Mouse (Mus musculus): ENCODE measurements around the gene Gm17455. TPM values are rescaled to one million over a fixed set of nuclear protein-coding genes. Genes with fewer than 3 reads are reported as not detected.

Gene Gm17455
- 0.59 and 0.89 TPM in 2 replicates for polyA plus RNA-seq (2016; fragmentation: Nextera tagmentation; extraction: Ambion mirVana)

DNA sequence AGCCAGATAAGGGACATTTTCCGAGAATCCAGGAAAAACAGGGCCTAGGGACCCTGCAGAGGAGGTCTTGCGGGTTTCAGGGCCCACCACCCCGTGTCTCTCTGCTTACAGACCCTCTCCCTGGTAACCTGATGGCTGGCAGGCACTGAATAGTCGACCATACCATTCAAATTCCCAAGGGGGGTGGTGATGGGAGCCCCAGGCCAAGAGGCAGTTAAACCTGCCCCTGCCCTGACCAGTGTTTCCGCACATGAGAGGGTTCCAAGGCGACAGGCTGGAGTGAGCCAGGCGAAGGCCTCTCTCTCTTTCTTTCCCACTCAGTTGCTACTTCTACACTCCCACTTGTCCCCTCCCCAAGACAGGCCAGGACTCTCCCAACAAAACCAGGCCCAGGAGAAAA is at the start of gene Gm17455:
Gene Gm17455, plus strand, starts transcription at position 278 of the 400 bp plus-strand sequence.
- H3K27ac ChIP-seq, result 0 out of 2 replicates have a peak within 1 kb of the TSS, but pooled peaks have one; percentile 38
- no peak for DNase-seq (ENCODE audit: low spot score)
- WGBS, result 48% methylated on average over 7 of the region's 7 CpGs

DNA sequence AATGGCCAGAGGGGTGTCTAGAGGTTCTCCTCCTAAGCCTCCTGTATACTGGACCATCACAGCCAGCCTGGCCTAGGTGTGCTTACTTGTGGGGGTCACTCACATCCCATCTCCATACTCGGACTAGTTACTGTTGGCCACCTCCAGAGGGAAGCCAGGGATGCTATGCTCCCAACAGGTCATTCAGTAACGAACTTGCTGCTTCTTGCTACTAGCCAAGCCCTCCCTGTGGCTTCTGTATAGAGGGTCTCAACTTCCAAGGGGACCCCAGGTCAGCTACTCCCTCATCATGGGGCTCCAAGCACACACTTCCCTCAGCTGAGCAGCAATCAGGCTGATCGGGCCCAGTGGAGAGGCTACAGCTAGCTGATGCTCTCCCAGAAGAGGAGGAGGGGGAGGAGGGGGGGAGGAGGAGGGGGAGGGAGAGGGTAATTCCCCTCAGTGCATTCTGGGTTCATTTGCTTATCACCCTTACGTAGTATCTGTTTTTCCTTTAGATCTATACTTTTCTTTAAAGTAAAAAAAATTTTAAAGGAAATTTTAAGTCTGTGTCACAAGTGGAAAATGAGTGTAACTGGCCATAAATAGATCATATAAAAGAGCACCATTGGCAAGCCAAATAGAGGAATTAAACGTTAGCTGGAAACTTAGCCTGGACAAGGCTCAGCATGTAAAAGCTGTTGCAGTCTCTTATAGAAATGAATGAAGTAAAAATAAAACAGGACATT is 49.3 kb upstream of the Gm17455 start:
- peak overlapping the region; percentile 40 for H3K4me3 ChIP-seq
- no peak overlapping the region for H3K27ac ChIP-seq
- peaks cover 84% of the 10 kb centered on the region for H3K4me1 ChIP-seq
- H3K9me3 ChIP-seq, result no peaks in the 10 kb centered on the region
- H3K27me3 ChIP-seq (ENCODE audit: insufficient read depth, poor library complexity, severe bottlenecking), result peaks cover 13% of the 10 kb centered on the region; the same call in 1 of the 2 replicates
- no peak for DNase-seq (ENCODE audit: low spot score)
- WGBS, result 49% methylated on average over 5 of the region's 5 CpGs
- no peaks in the 10 kb centered on the region for H3K36me3 ChIP-seq

More for the DNA sequence above, at the start of gene Gm17455:
- Histone ChIP-seq H3K4me1 (peaks cover 14% of the 10 kb centered on the region), H3K27me3 (ENCODE audit: insufficient read depth, poor library complexity, severe bottlenecking) (no peaks in the 10 kb centered on the region; the same call in 1 of the 2 replicates), H3K9me3 (no peaks in the 10 kb centered on the region), H3K4me3 (no peak within 1 kb of the TSS), H3K36me3 (no peaks in the 10 kb centered on the region)

DNA sequence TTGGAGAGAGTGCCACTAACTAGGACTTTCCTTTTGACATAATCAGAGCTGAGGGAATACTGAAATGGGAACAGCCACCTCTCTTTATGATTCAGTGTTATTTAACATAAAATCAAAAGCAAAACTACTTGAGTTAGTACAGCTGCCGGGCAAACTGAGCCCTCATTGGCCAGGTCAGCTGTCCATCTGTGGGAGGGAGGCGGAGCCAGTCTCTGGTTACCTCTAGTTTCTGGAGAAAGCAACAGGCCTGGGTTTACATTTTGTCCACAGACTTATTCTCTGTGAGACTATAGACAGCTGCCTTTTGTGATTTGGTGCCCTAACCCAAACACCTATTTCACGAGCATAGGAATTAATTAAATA is 48.7 kb upstream of the Gm17455 start:
- Histone ChIP-seq H3K9me3 (no peaks in the 10 kb centered on the region), H3K4me3 (peak overlapping the region; percentile 40), H3K27ac (peak overlapping the region; percentile 74), H3K4me1 (peaks cover 89% of the 10 kb centered on the region), H3K36me3 (no peaks in the 10 kb centered on the region), H3K27me3 (ENCODE audit: insufficient read depth, poor library complexity, severe bottlenecking) (peaks cover 13% of the 10 kb centered on the region; the same call in 1 of the 2 replicates)
- DNase-seq (ENCODE audit: low spot score), result peak; percentile 88
- WGBS, result 39% methylated on average over 3 of the region's 3 CpGs

DNA sequence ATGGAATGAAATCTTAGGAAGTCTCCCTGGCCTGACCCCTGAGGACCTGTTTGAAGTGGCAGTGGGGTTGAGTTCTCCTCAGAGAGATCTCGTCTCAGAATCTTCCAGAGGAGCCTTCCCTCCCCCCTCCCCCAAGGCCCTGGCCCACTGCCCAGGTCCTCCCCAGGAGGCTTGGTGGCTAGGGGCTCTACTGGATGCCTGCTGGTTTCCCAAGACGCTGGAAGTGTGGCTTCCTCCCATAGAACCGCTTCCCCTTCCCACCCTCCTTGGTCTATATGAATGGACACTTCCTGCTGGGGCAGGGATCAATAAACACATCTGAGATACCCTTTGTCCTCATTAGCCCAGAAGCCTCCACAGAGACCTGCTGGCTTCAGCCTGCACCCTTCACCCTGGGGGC is 48.3 kb upstream of the Gm17455 start:
- DNase-seq (ENCODE audit: low spot score), result no peak
- no peak overlapping the region for H3K4me3 ChIP-seq
- peaks cover 88% of the 10 kb centered on the region for H3K4me1 ChIP-seq
- no peaks in the 10 kb centered on the region for H3K36me3 ChIP-seq
- no peaks in the 10 kb centered on the region for H3K9me3 ChIP-seq
- peaks cover 13% of the 10 kb centered on the region; the same call in 1 of the 2 replicates for H3K27me3 ChIP-seq (ENCODE audit: insufficient read depth, poor library complexity, severe bottlenecking)
- peak overlapping the region; percentile 74 for H3K27ac ChIP-seq
- WGBS, result 33% methylated on average over 3 of the region's 3 CpGs

DNA sequence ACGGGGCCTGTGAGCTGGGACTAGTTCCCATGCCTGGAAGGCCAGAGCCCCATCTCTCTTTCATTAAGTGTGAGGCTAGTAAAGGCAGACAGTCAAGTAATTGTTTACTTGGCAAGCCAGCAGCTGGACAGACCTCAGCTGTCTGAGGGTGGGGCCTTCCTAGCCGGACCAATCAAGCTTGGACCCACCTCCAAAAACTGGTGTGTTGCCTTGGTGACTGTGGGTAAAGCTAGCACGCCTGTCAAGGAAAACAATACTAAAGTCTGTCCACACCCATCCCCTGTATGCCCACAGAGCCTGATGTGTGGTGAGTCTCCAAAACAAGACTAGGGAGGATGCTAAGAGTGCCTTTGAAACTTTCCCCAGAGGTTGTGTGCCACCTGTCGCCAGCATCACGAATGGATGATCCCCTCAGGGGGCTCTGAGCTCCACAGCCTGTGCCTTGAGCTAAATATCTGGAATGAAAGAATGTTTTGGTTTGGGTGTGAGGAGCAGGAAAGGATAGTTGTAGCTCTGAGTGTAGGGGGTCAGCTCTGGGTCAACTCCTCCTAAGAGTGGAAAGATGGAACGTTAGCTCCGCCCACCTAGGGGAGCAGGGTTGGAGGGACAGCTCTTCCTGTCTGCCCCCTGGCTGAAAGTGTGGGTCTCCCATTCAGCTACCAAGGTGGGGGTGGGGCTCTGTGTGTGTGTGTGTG is 47.6 kb upstream of the Gm17455 start:
- Histone ChIP-seq H3K36me3 (no peaks in the 10 kb centered on the region), H3K27me3 (ENCODE audit: insufficient read depth, poor library complexity, severe bottlenecking) (peaks cover 13% of the 10 kb centered on the region; the same call in 1 of the 2 replicates), H3K27ac (peak overlapping the region; percentile 74), H3K9me3 (no peaks in the 10 kb centered on the region), H3K4me3 (no peak overlapping the region), H3K4me1 (peaks cover 81% of the 10 kb centered on the region)
- 31% methylated on average over 7 of the region's 7 CpGs for WGBS
- peak; percentile 84 for DNase-seq (ENCODE audit: low spot score)

DNA sequence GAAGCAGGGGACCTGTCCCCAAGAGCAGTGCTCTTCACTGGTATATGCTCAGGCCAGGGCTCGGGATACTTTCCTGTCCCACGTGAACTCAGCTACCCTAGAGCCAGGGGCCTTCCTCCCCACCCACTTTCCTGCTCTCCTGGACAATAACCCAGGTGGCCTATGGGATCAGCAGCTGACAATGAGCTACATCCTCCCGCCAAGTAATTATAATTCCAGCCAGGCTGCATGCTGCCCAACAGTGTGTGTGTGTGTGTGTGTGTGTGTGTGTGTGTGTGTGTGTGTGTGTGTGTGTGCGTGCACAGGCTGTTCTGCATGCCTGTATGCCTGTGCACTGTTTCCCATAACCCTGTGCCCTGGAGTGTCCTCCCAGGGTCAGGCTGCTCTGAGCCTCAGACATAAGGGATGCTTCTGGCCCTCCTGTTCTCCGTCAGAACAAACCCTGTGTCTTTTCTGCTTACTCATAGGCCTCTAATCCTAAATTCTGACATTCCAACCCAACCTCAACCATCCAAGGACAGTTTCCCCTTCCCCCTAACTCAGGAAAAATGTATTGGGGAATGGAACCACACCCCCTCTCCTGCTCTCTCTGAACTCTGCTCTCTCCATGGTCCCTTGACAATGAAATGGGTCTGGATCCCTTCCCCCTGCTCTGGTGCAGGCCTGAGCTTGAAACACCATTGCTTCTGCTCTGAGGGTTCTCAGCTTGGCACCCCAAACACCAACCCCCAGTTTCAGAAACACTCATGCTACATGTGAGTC is 46.1 kb upstream of the Gm17455 start:
- H3K27me3 ChIP-seq (ENCODE audit: insufficient read depth, poor library complexity, severe bottlenecking), result no peaks in the 10 kb centered on the region
- H3K36me3 ChIP-seq, result no peaks in the 10 kb centered on the region
- no peak overlapping the region for H3K4me3 ChIP-seq
- H3K27ac ChIP-seq, result peak overlapping the region; percentile 43
- no peaks in the 10 kb centered on the region for H3K9me3 ChIP-seq
- 71% methylated on average over 5 of the region's 5 CpGs for WGBS
- H3K4me1 ChIP-seq, result peaks cover 66% of the 10 kb centered on the region
- no peak for DNase-seq (ENCODE audit: low spot score)

DNA sequence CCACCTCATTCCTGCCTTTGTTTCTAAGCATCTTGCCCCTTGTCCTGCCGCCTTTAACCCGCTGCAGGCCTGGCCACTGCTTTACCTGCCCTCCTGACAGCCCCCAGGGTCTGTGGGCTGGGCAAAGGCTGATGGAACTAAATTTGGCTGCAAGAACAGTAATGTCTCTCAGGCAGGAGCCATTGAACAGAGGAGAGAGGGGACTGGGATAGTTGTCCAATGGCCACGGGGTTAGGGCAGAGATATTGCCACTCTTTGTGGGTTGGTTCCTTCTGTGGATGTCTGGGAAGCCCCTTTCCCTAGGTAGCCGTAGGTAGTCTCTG is 45.6 kb upstream of the Gm17455 start:
- Histone ChIP-seq H3K9me3 (no peaks in the 10 kb centered on the region), H3K27me3 (ENCODE audit: insufficient read depth, poor library complexity, severe bottlenecking) (no peaks in the 10 kb centered on the region), H3K4me3 (no peak overlapping the region), H3K36me3 (no peaks in the 10 kb centered on the region), H3K4me1 (peaks cover 64% of the 10 kb centered on the region), H3K27ac (peak overlapping the region; percentile 43)
- no peak for DNase-seq (ENCODE audit: low spot score)
- 87% methylated on average over 4 of the region's 4 CpGs for WGBS

DNA sequence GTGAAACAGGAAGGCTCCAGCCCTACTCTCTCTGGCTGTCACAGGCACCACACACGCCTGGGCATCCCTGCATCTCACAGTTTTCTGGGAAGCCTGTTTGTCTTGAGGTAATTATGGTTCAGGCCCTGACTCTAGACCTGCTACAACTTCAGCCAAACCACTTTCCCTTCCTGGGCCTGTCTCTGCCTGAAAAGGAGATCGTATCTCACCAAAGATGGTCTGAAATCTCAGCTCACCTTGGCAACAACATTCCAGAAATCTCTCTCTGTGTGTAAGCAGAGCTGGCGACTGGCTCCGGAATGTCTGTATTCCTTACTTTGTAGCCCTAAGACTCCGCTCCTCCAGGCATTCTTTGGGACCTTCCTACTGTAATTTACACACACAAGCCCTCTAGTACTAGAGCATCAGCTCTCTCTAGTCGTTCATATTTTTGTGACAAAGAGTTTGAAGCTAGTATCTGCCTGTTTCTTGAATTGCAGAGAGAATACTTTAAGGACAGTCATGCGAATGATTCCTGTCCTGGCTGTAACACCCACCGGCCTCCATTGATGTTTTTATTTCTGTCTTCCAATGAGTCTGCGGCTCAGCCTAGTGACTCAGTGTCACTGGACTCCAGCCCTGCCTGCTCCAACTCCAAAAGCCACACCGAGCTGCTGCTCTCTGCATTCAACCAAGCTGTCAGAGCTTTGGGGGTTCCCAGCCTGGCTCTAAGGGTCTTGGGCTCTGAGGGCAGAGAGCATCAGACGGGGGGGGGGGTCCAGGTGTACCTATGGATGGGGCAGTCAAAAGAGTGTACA is 44.4 kb upstream of the Gm17455 start:
- WGBS, result 53% methylated on average over 11 of the region's 11 CpGs
- H3K4me1 ChIP-seq, result peaks cover 57% of the 10 kb centered on the region
- no peaks in the 10 kb centered on the region for H3K36me3 ChIP-seq
- H3K27me3 ChIP-seq (ENCODE audit: insufficient read depth, poor library complexity, severe bottlenecking), result no peaks in the 10 kb centered on the region
- no peaks in the 10 kb centered on the region for H3K9me3 ChIP-seq
- no peak overlapping the region for H3K4me3 ChIP-seq
- H3K27ac ChIP-seq, result peak overlapping the region; percentile 26
- no peak for DNase-seq (ENCODE audit: low spot score)

DNA sequence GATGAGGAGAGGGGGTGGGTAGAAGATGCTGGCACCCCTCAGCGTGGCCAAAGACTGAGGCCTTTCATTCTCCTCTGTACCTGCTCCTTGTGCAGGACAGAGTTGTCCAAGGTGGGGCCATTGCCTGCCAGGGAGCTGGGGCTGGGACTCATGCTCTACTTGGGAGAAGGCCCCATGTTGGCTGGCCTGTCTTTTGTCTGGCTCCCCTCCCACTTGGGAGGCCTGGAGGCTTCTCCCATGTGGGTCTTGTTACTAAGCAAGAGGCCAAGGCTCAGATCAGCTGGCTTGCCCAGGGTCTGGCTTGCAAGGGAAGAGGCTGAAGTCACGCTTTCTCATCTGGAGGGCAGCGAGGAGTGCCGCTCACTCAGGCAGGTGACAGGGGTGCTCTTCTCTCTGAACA is 42.1 kb upstream of the Gm17455 start:
- no peaks in the 10 kb centered on the region for H3K36me3 ChIP-seq
- no peak for DNase-seq (ENCODE audit: low spot score)
- H3K9me3 ChIP-seq, result no peaks in the 10 kb centered on the region
- H3K27me3 ChIP-seq (ENCODE audit: insufficient read depth, poor library complexity, severe bottlenecking), result no peaks in the 10 kb centered on the region
- 91% methylated on average over 4 of the region's 4 CpGs for WGBS
- H3K27ac ChIP-seq, result no peak overlapping the region
- H3K4me1 ChIP-seq, result peaks cover 46% of the 10 kb centered on the region
- H3K4me3 ChIP-seq, result no peak overlapping the region

DNA sequence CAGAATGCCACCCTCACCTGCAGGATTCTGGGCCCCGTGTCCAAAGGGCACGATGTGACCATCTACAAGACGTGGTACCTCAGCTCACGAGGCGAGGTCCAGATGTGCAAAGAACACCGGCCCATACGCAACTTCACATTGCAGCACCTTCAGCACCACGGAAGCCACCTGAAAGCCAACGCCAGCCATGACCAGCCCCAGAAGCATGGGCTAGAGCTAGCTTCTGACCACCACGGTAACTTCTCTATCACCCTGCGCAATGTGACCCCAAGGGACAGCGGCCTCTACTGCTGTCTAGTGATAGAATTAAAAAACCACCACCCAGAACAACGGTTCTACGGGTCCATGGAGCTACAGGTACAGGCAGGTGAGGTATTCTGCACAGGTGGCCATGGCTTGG is 41.6 kb upstream of the Gm17455 start:
- no peak for DNase-seq (ENCODE audit: low spot score)
- WGBS, result 92% methylated on average over 14 of the region's 14 CpGs
- Histone ChIP-seq H3K27me3 (ENCODE audit: insufficient read depth, poor library complexity, severe bottlenecking) (no peaks in the 10 kb centered on the region), H3K36me3 (no peaks in the 10 kb centered on the region), H3K4me3 (no peak overlapping the region), H3K4me1 (peaks cover 42% of the 10 kb centered on the region), H3K27ac (no peak overlapping the region), H3K9me3 (no peaks in the 10 kb centered on the region)

DNA sequence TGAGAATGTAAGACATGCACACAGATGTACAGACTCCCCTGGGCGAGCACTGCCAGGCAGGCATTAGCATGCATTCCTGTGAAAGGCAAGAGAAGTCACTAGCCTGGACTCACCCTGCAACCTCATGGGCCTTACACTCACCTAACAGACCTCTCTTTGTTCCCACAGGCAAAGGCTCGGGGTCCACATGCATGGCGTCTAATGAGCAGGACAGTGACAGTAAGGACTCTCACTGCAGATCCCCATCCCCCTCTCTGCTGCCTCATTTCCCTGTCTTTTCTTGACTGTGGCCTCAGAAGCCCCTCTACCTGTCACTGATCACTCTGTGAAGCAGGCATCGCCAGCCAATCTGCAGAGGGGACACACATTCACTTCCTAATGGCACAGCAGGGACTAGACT is 40.8 kb upstream of the Gm17455 start:
- WGBS, result 44% methylated on average over 4 of the region's 4 CpGs
- no peak for DNase-seq (ENCODE audit: low spot score)
- no peak overlapping the region for H3K4me3 ChIP-seq

DNA sequence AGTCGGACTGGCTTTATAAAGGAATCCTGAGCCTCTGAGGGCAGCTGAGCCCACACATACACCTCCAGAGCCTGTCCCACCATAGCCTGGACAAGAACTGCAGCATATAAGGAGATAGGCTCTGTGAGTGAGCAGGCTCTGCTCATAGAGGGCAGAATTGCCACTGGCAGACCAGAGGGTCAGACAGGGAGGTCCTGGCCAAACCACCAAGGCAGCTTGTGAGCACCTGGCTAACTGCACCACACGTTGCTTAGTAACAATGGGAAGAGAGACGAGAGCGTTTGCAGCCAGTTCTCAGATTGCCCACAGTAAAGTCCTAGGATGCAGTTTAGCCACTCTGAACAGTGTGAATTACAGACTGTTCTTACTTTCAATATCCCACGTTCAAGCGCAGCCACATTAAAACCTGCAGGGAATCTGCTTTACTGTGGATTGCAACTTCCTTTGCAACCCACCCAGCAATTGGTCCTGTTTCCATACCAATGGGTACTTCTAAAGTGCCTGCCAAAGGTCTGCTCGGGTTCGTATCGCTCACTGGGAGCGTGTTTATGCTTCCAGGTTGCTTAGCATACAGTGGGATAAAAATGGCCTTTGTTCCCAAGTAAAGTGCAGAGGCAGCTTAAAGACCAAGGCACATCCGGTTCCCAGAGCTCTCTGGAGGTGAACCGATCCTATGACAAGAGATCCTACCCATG is 37.8 kb upstream of the Gm17455 start:
- Histone ChIP-seq H3K4me3 (no peak overlapping the region), H3K27ac (no peak overlapping the region), H3K4me1 (peaks cover 32% of the 10 kb centered on the region), H3K36me3 (no peaks in the 10 kb centered on the region), H3K9me3 (no peaks in the 10 kb centered on the region), H3K27me3 (ENCODE audit: insufficient read depth, poor library complexity, severe bottlenecking) (no peaks in the 10 kb centered on the region)
- no peak for DNase-seq (ENCODE audit: low spot score)
- 72% methylated on average over 12 of the region's 12 CpGs for WGBS

More for the DNA sequence above, 40.8 kb upstream of the Gm17455 start:
- Histone ChIP-seq H3K4me1 (peaks cover 35% of the 10 kb centered on the region), H3K36me3 (no peaks in the 10 kb centered on the region), H3K9me3 (no peaks in the 10 kb centered on the region), H3K27ac (no peak overlapping the region), H3K27me3 (ENCODE audit: insufficient read depth, poor library complexity, severe bottlenecking) (no peaks in the 10 kb centered on the region)
